1 mouse cellular context compared by ENCODE assay signal in genomic region chr16:55934453-55935037, GRCm38 (mm10).
TF ChIP-seq lines count a peak whose summit lies in the region.

Gene Cep97 (minus strand): TSS chr16:55934855.

TF ChIP-seq in MEL, 35 proteins besides CTCF, POLR2A, EP300 and RAD21 (continued from another document):
- TF ChIP-seq GATA1 (IDR thresholded peaks at IDR 0.05; ENCODE audit: low read depth, low read length) = no peak
- TF ChIP-seq TBP (IDR thresholded peaks at IDR 0.05; ENCODE audit: low read depth, low read length) = peak; percentile 61
- TF ChIP-seq ETS1 (IDR thresholded peaks at IDR 0.05; ENCODE audit: low read depth, low read length) = no peak
- no peak for TF ChIP-seq ZKSCAN1 (IDR thresholded peaks at IDR 0.05; ENCODE audit: low read depth, low read length)
TF ChIP-seq in MEL: peak in this region for 15.
